Mouse (Mus musculus) hematopoietic stem cell, adult 5-6 weeks (primary cell): ENCODE data around the gene Olfr519. TPM values are rescaled to one million over a fixed set of nuclear protein-coding genes. Genes with fewer than 3 reads are reported as not detected.

Experiments
- total RNA-seq: library from RNA; stranded (forward); fragments of 172-1452, 232-1000 nt; gene quantifications from 2 replicates; pipeline ENCODE4 v1.2.3, GENCODE M21; 2017

The Olfr519 gene
- total RNA-seq, 1 experiment from 2014 or later, result not detected

Other genes starting within 250 kb of the Olfr519 start
- gene Olfr509, start 242.5 kb downstream of the Olfr519 start, total RNA-seq, result not detected in 2 replicates
- gene Olfr510, start 228.0 kb downstream of the Olfr519 start, total RNA-seq, result not detected in 2 replicates
- not detected in 2 replicates for gene Olfr512, start 181.1 kb downstream of the Olfr519 start, total RNA-seq
- not detected in 2 replicates for gene Olfr513, start 143.4 kb downstream of the Olfr519 start, total RNA-seq
- gene Olfr514, start 68.4 kb downstream of the Olfr519 start, total RNA-seq, result not detected in 2 replicates
- not detected in 2 replicates for gene Olfr516, start 43.9 kb downstream of the Olfr519 start, total RNA-seq
- gene Olfr517, start 22.0 kb downstream of the Olfr519 start, total RNA-seq, result not detected in 2 replicates
- gene Olfr518, start 9.4 kb downstream of the Olfr519 start, total RNA-seq, result not detected in 2 replicates
- 7.6 and 8.3 TPM in 2 replicates for gene Nlrp10, start 35.8 kb upstream of the Olfr519 start, total RNA-seq
- gene Eif3f, start 40.0 kb upstream of the Olfr519 start, total RNA-seq, result 66.9 and 85.4 TPM in 2 replicates
- not detected in 2 replicates for gene Tub, start 55.9 kb upstream of the Olfr519 start, total RNA-seq
- gene Ric3, start 188.9 kb upstream of the Olfr519 start, total RNA-seq, result 3.3 and 4.8 TPM in 2 replicates